Mouse (Mus musculus) CH12.LX (cell line): ENCODE measurements around the gene Rpl26.

Source experiments
- CTCF ChIP-seq, 2 experiments: IDR thresholded peaks in 1 of 2; conservative IDR thresholded peaks in 1 of 2; 2 replicates each; pipeline ENCODE4 v1.5.1; 2011 to 2012; ENCODE audit warnings: low read depth in 2 of 2, low read length in 2 of 2, improper control_type of control experiment in 1 of 2, inconsistent platforms in 1 of 2, mild to moderate bottlenecking in 1 of 2, moderate library complexity in 1 of 2
- ETS1 ChIP-seq: conservative IDR thresholded peaks from 2 replicates; pipeline ENCODE4 v1.6.1; 2012; ENCODE audit warnings: low read depth, mild to moderate bottlenecking, inconsistent platforms, low read length, improper control_type of control experiment, moderate library complexity
- MXI1 ChIP-seq: IDR thresholded peaks from 2 replicates; pipeline ENCODE4 v1.6.1; 2011; ENCODE audit warnings: mild to moderate bottlenecking, low read depth, low read length, improper control_type of control experiment
- NRF1 ChIP-seq: IDR thresholded peaks from 2 replicates; pipeline ENCODE4 v1.6.1; 2014; ENCODE audit warnings: low read depth, mild to moderate bottlenecking, inconsistent platforms, low read length, improper control_type of control experiment, moderate library complexity
- POLR2A ChIP-seq: IDR thresholded peaks from 2 replicates; pipeline ENCODE4 v1.6.1; 2011; ENCODE audit warnings: low read depth, mild to moderate bottlenecking, improper control_type of control experiment, low read length
- USF2 ChIP-seq: conservative IDR thresholded peaks from 2 replicates; pipeline ENCODE4 v1.6.1; 2011; ENCODE audit warnings: low read depth, low read length, improper control_type of control experiment
- ZMIZ1 ChIP-seq: IDR thresholded peaks from 2 replicates; pipeline ENCODE4 v1.6.1; 2012; ENCODE audit warnings: low read depth, mild to moderate bottlenecking, inconsistent platforms, low read length, improper control_type of control experiment

- TF ChIP-seq USF2 (no peak), POLR2A (no peak), NRF1 (no peak), CTCF (conservative IDR thresholded peaks at IDR 0.05 in 1 of 2, IDR thresholded peaks at IDR 0.05 in 1 of 2; ENCODE audit: low read depth in 2 of 2, low read length in 2 of 2) (no peak), ETS1 (no peak), ZMIZ1 (no peak), MXI1 (no peak)
These were observed 45.5 kb downstream of the Rpl26 start for GRCm38 (mm10) chr11:68946806-68947440.
